Mouse (Mus musculus) ES-Bruce4 (cell line): Measurements from ENCODE around the gene Mogat1. TPM values are rescaled to one million over a fixed set of nuclear protein-coding genes. Genes with fewer than 3 reads are reported as not detected.
"Not testable (repeated sequence)": the region's sequence is repeated elsewhere in the genome, so short reads cannot be mapped to it uniquely, and the experiment has no call there.

ENCODE experiments used
- H3K27ac ChIP-seq: 2 replicates; pipeline ENCODE4 v1.5.1; 2012; ENCODE audit warnings: low read length, inconsistent platforms; ENCODE audit not compliant: insufficient read depth
- H3K27me3 ChIP-seq: 2 replicates; pipeline ENCODE4 v1.6.1; 2012; ENCODE audit warnings: mild to moderate bottlenecking, low read length, inconsistent platforms; ENCODE audit not compliant: control insufficient read depth, poor library complexity, insufficient read depth, severe bottlenecking
- H3K36me3 ChIP-seq: 2 replicates; pipeline ENCODE4 v1.6.1; 2012; ENCODE audit warnings: inconsistent platforms, mild to moderate bottlenecking, low read length, moderate library complexity; ENCODE audit not compliant: control insufficient read depth, poor library complexity, insufficient read depth, severe bottlenecking
- H3K4me1 ChIP-seq: one replicate; pipeline ENCODE4 v1.8.1; 2011; ENCODE audit warnings: low read length; ENCODE audit not compliant: control insufficient read depth, insufficient read depth
- H3K4me3 ChIP-seq: 2 replicates; pipeline ENCODE4 v1.5.1; 2011; ENCODE audit warnings: low read depth, mild to moderate bottlenecking, low read length
- H3K9ac ChIP-seq: 2 replicates; pipeline ENCODE4 v1.6.1; 2012; ENCODE audit warnings: low read depth, mild to moderate bottlenecking, inconsistent platforms; ENCODE audit not compliant: poor library complexity, severe bottlenecking
- H3K9me3 ChIP-seq: replicated peaks from 2 replicates; pipeline ENCODE4 v1.6.1; 2012; ENCODE audit warnings: mild to moderate bottlenecking, low read length, inconsistent platforms; ENCODE audit not compliant: control insufficient read depth, poor library complexity, insufficient read depth, severe bottlenecking
- CTCF ChIP-seq: IDR thresholded peaks from one replicate; pipeline ENCODE4 v1.8.1; 2011; ENCODE audit warnings: low read depth, low read length
- EP300 ChIP-seq: IDR thresholded peaks from 2 replicates; pipeline ENCODE4 v1.6.1; 2011; ENCODE audit warnings: low read depth, low read length; ENCODE audit not compliant: insufficient read depth
- POLR2A ChIP-seq: IDR thresholded peaks from one replicate; pipeline ENCODE4 v1.8.1; 2011; ENCODE audit warnings: low read length; ENCODE audit not compliant: insufficient read depth
- polyA plus RNA-seq: library from polyadenylated mRNA; stranded (reverse); fragments of >200 nt; gene quantifications from 2 replicates; pipeline ENCODE4 v1.2.4, GENCODE M21; 2011; ENCODE audit warnings: low read depth; ENCODE audit not compliant: missing spikeins, insufficient read depth, insufficient read length

Mogat1 gene
- polyA plus RNA-seq, 1 experiment = not detected

- no peaks in the 10 kb centered on the region; the same call in 1 of the 2 replicates for H3K9me3 ChIP-seq
- no peak overlapping the region for H3K27ac ChIP-seq
- no peaks in the 10 kb centered on the region for H3K4me1 ChIP-seq
- H3K9ac ChIP-seq = no peak overlapping the region
- no peaks in the 10 kb centered on the region for H3K27me3 ChIP-seq
- H3K36me3 ChIP-seq = no peaks in the 10 kb centered on the region
- TF ChIP-seq POLR2A (no peak), EP300 (no peak), CTCF (no peak)
- no peak overlapping the region for H3K4me3 ChIP-seq
Observed at GRCm38 (mm10) chr1:78539166-78539565, 28.4 kb downstream of the Mogat1 start.

- not testable (repeated sequence) for H3K9me3 ChIP-seq, H3K4me1 ChIP-seq, H3K36me3 ChIP-seq, H3K27ac ChIP-seq, H3K27me3 ChIP-seq, H3K9ac ChIP-seq, H3K4me3 ChIP-seq
Observed at GRCm38 (mm10) chr1:78543631-78544030, 32.8 kb downstream of the Mogat1 start.

GRCm38 (mm10) chr1:78546258-78546657 lies 35.5 kb downstream of the Mogat1 start:
- TF ChIP-seq POLR2A (no peak), EP300 (no peak), CTCF (no peak)

GRCm38 (mm10) chr1:78548961-78549360 lies 38.2 kb downstream of the Mogat1 start:
- no peaks in the 10 kb centered on the region for H3K36me3 ChIP-seq
- no peaks in the 10 kb centered on the region for H3K27me3 ChIP-seq
- no peak for TF ChIP-seq POLR2A
- no peak for TF ChIP-seq EP300
- no peak for TF ChIP-seq CTCF
- no peaks in the 10 kb centered on the region; the same call in 1 of the 2 replicates for H3K9me3 ChIP-seq
- H3K9ac ChIP-seq = no peak overlapping the region
- no peak overlapping the region for H3K27ac ChIP-seq
- no peaks in the 10 kb centered on the region for H3K4me1 ChIP-seq
- H3K4me3 ChIP-seq = no peak overlapping the region

More at GRCm38 (mm10) chr1:78546258-78546657, 35.5 kb downstream of the Mogat1 start:
- H3K4me3 ChIP-seq = no peak overlapping the region
- no peak overlapping the region for H3K9ac ChIP-seq
- H3K9me3 ChIP-seq = no peaks in the 10 kb centered on the region; the same call in 1 of the 2 replicates
- no peaks in the 10 kb centered on the region for H3K27me3 ChIP-seq
- no peaks in the 10 kb centered on the region for H3K4me1 ChIP-seq
- no peaks in the 10 kb centered on the region for H3K36me3 ChIP-seq
- H3K27ac ChIP-seq = no peak overlapping the region

- Histone ChIP-seq H3K9me3 (no peaks in the 10 kb centered on the region), H3K27me3 (no peaks in the 10 kb centered on the region), H3K4me3 (no peak overlapping the region), H3K27ac (no peak overlapping the region), H3K9ac (no peak overlapping the region), H3K4me1 (no peaks in the 10 kb centered on the region), H3K36me3 (no peaks in the 10 kb centered on the region)
- TF ChIP-seq POLR2A (no peak), EP300 (no peak), CTCF (no peak)
Observed at GRCm38 (mm10) chr1:78554012-78554666, 43.3 kb downstream of the Mogat1 start.

- Histone ChIP-seq H3K27me3 (no peaks in the 10 kb centered on the region), H3K9ac (no peak overlapping the region), H3K27ac (no peak overlapping the region), H3K4me3 (no peak overlapping the region), H3K4me1 (no peaks in the 10 kb centered on the region), H3K36me3 (no peaks in the 10 kb centered on the region), H3K9me3 (peaks cover 7% of the 10 kb centered on the region)
- TF ChIP-seq EP300 = no peak
Observed at GRCm38 (mm10) chr1:78566963-78567362, 56.2 kb downstream of the Mogat1 start.
